Mouse (Mus musculus): ENCODE data around the gene Gm20517. TPM values are rescaled to one million over a fixed set of nuclear protein-coding genes. Genes with fewer than 3 reads are reported as not detected.
A peak's percentile ranks its signal among the peaks of the same experiment; 100 is the strongest.
"Not testable (repeated sequence)": the region's sequence is repeated elsewhere in the genome, so short reads cannot be mapped to it uniquely, and the experiment has no call there.

Gene Gm20517
- polyA plus RNA-seq, 1 experiment from 2014 or later, result 2.4 TPM

- Histone ChIP-seq H3K4me1 (peaks cover 40% of the 10 kb centered on the region), H3K9me3 (no peaks in the 10 kb centered on the region), H3K4me3 (no peak overlapping the region), H3K36me3 (peaks cover 62% of the 10 kb centered on the region), H3K27ac (peak overlapping the region; percentile 97), H3K4me2 (peak overlapping the region; percentile 14; the same call in 1 of the 2 replicates), H3K9ac (no peak overlapping the region), H3K27me3 (no peaks in the 10 kb centered on the region)
- WGBS, result 30% methylated on average over 10 of the region's 10 CpGs
- no peak for ATAC-seq (ENCODE audit: insufficient number of reproducible peaks, low FRiP score, low TSS enrichment, low read depth)
Measured at GRCm38 (mm10) chr17:47597838-47598579, 13.4 kb upstream of the Gm20517 start.

- Histone ChIP-seq H3K27ac (peak overlapping the region; percentile 97; the same call in 1 of the 2 replicates), H3K4me1 (peaks cover 39% of the 10 kb centered on the region), H3K36me3 (peaks cover 66% of the 10 kb centered on the region)
- H3K27me3 ChIP-seq; H3K4me2 ChIP-seq; ATAC-seq (ENCODE audit: insufficient number of reproducible peaks, low FRiP score, low TSS enrichment, low read depth); H3K4me3 ChIP-seq; H3K9ac ChIP-seq; H3K9me3 ChIP-seq: not testable (repeated sequence)
- 83% methylated on average over 10 of the region's 10 CpGs for WGBS
Measured at GRCm38 (mm10) chr17:47598580-47599304, 12.6 kb upstream of the Gm20517 start.

DNA sequence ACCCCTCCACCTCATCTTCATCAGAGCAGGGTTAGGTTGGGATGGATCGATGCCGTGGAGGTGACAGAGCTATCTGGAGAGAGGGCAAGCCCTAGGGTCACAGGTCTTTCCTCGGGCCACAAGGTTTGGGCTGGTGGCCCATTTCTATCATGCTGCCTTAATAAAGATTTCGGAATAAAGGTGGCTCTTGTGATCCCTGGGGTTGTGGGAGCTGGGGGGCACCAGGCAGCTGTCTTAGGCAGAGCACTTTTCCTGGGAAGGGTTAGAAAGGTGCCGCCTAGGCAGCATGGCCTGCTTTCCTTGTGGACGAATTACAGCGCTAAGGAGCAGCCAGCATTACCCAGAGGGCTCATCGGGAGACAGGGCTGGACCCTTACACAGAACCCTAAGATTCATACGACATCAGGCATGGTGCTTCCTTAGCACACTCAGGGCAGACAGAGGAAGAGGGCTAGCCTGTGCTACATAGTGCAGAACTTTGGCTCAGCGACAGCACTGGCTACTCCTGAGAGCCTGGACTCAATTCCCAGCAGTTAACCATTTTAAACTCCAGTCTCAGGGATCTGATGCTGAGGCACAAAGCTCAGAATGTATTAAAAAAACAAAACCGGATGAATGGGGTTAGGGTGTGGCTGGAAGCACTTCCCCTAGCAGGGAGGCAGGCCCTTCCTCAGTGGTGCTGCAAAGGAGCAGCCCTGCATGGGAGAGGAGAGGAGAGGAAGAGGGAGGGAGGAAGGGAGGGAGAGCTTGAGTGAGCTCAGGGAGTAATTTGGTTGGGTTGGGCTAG is 11.7 kb upstream of the Gm20517 start:
- peak overlapping the region; percentile 69 for H3K27ac ChIP-seq
- H3K9me3 ChIP-seq, result no peaks in the 10 kb centered on the region
- ATAC-seq (ENCODE audit: insufficient number of reproducible peaks, low FRiP score, low TSS enrichment, low read depth), result no peak
- H3K4me3 ChIP-seq, result no peak overlapping the region
- no peaks in the 10 kb centered on the region for H3K27me3 ChIP-seq
- H3K4me1 ChIP-seq, result peaks cover 39% of the 10 kb centered on the region
- WGBS, result 74% methylated on average over 11 of the region's 11 CpGs
- H3K36me3 ChIP-seq, result peaks cover 75% of the 10 kb centered on the region
- H3K9ac ChIP-seq, result no peak overlapping the region
- H3K4me2 ChIP-seq, result no peak overlapping the region

- H3K4me1 ChIP-seq, result peaks cover 30% of the 10 kb centered on the region
- H3K9ac ChIP-seq, result no peak overlapping the region
- WGBS, result 87% methylated on average over 13 of the region's 13 CpGs
- no peak overlapping the region for H3K4me2 ChIP-seq
- no peak for ATAC-seq (ENCODE audit: insufficient number of reproducible peaks, low FRiP score, low TSS enrichment, low read depth)
- no peak overlapping the region for H3K4me3 ChIP-seq
- H3K27ac ChIP-seq, result peak overlapping the region; percentile 69
- no peaks in the 10 kb centered on the region for H3K9me3 ChIP-seq
- peaks cover 86% of the 10 kb centered on the region for H3K36me3 ChIP-seq
- H3K27me3 ChIP-seq, result no peaks in the 10 kb centered on the region
Measured at GRCm38 (mm10) chr17:47600601-47601388, 10.6 kb upstream of the Gm20517 start.

GRCm38 (mm10) chr17:47601389-47601755 is 10.0 kb upstream of the Gm20517 start:
- Histone ChIP-seq H3K9me3 (no peaks in the 10 kb centered on the region), H3K9ac (no peak overlapping the region), H3K4me2 (no peak overlapping the region), H3K27me3 (no peaks in the 10 kb centered on the region), H3K4me1 (peaks cover 24% of the 10 kb centered on the region), H3K4me3 (no peak overlapping the region), H3K36me3 (peaks cover 91% of the 10 kb centered on the region), H3K27ac (0 out of 2 replicates have a peak overlapping the region, but pooled peaks have one; percentile 69)
- ATAC-seq (ENCODE audit: insufficient number of reproducible peaks, low FRiP score, low TSS enrichment, low read depth), result no peak
- WGBS, result 89% methylated on average over 10 of the region's 10 CpGs

DNA sequence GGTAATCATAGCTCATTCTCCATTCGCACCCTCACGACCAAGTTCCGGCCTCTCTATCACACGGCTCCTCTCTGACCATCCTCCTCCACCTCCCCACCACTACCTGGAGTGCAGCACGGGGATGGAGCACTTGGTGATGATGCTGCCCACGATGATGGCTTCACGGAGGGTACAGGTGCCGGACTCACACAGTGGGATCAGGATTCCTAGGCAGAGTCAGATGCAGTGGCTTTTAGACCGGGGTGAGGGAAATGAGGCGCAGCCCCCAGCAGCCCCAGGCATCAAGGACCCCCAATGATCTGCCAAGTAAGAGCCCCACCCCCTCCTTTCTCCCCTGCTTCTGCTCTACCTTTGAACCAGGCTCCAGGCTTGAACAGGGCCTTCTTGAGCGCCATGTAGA is 9.1 kb upstream of the Gm20517 start:
- Histone ChIP-seq H3K9ac (no peak overlapping the region), H3K4me1 (peaks cover 15% of the 10 kb centered on the region), H3K36me3 (peaks cover 93% of the 10 kb centered on the region), H3K9me3 (no peaks in the 10 kb centered on the region), H3K4me2 (no peak overlapping the region), H3K27me3 (no peaks in the 10 kb centered on the region), H3K27ac (no peak overlapping the region), H3K4me3 (no peak overlapping the region)
- ATAC-seq (ENCODE audit: insufficient number of reproducible peaks, low FRiP score, low TSS enrichment, low read depth), result no peak
- 85% methylated on average over 11 of the region's 11 CpGs for WGBS

- no peak overlapping the region for H3K27ac ChIP-seq
- H3K4me2 ChIP-seq, result no peak overlapping the region
- H3K9me3 ChIP-seq, result no peaks in the 10 kb centered on the region
- no peak for ATAC-seq (ENCODE audit: insufficient number of reproducible peaks, low FRiP score, low TSS enrichment, low read depth)
- peaks cover 12% of the 10 kb centered on the region for H3K4me1 ChIP-seq
- WGBS, result 75% methylated on average over 5 of the region's 5 CpGs
- H3K9ac ChIP-seq, result no peak overlapping the region
- no peaks in the 10 kb centered on the region for H3K27me3 ChIP-seq
- H3K4me3 ChIP-seq, result no peak overlapping the region
- H3K36me3 ChIP-seq, result peaks cover 67% of the 10 kb centered on the region
Measured at GRCm38 (mm10) chr17:47606220-47606619, 5.2 kb upstream of the Gm20517 start.

GRCm38 (mm10) chr17:47609182-47609581 is 2.2 kb upstream of the Gm20517 start:
- no peaks in the 10 kb centered on the region for H3K27me3 ChIP-seq
- H3K27ac ChIP-seq, result no peak overlapping the region
- H3K4me1 ChIP-seq, result peaks cover 24% of the 10 kb centered on the region
- no peak overlapping the region for H3K4me2 ChIP-seq
- no peak overlapping the region for H3K4me3 ChIP-seq
- 88% methylated on average over 4 of the region's 4 CpGs for WGBS
- peaks cover 52% of the 10 kb centered on the region for H3K36me3 ChIP-seq
- no peak for ATAC-seq (ENCODE audit: insufficient number of reproducible peaks, low FRiP score, low TSS enrichment, low read depth)
- no peak overlapping the region for H3K9ac ChIP-seq
- H3K9me3 ChIP-seq, result no peaks in the 10 kb centered on the region

GRCm38 (mm10) chr17:47611661-47611982 is 233 bp downstream of the Gm20517 start:
- ATAC-seq (ENCODE audit: insufficient number of reproducible peaks, low FRiP score, low TSS enrichment, low read depth), result 0 out of 2 replicates have a peak, but pooled peaks have one; percentile 0
- Histone ChIP-seq H3K4me3 (peak overlapping the region; percentile 82), H3K9ac (peak overlapping the region; percentile 65), H3K27ac (peak overlapping the region; percentile 81), H3K4me1 (peaks cover 24% of the 10 kb centered on the region), H3K27me3 (no peaks in the 10 kb centered on the region), H3K36me3 (peaks cover 48% of the 10 kb centered on the region), H3K4me2 (peak overlapping the region; percentile 77), H3K9me3 (no peaks in the 10 kb centered on the region)
- under 1% methylated on average over 13 of the region's 13 CpGs for WGBS

DNA sequence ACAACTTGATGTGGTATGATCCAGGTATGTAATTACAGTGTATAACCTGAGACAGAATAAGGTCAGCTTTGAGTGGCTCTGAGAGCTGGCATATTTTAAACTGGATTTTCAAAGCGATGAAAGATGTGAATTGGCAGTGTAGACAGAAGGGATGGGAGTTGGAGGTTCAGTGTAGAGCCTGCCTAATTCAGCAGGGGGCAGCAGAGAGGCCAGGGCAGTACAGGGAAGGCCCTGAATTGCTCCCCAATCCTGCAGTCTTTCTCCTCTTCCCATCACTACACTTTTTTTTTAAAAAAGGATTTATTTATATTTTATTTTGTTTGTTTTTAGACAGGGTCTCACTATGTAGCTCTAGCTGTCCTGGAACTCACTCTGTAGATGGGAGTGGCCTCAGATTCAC is 2.6 kb downstream of the Gm20517 start:
- peaks cover 24% of the 10 kb centered on the region for H3K4me1 ChIP-seq
- H3K4me3 ChIP-seq, result no peak overlapping the region
- H3K36me3 ChIP-seq, result peaks cover 49% of the 10 kb centered on the region
- no peaks in the 10 kb centered on the region for H3K9me3 ChIP-seq
- no peak for ATAC-seq (ENCODE audit: insufficient number of reproducible peaks, low FRiP score, low TSS enrichment, low read depth)
- H3K9ac ChIP-seq, result no peak overlapping the region
- no peak overlapping the region for H3K4me2 ChIP-seq
- H3K27ac ChIP-seq, result no peak overlapping the region
- H3K27me3 ChIP-seq, result no peaks in the 10 kb centered on the region
- 86% methylated on average over 1 of the region's 1 CpGs for WGBS

- WGBS, result 92% methylated on average over 8 of the region's 8 CpGs
Measured at GRCm38 (mm10) chr17:47616119-47616518, 4.7 kb downstream of the Gm20517 start.

More at GRCm38 (mm10) chr17:47616119-47616518, 4.7 kb downstream of the Gm20517 start:
- no peaks in the 10 kb centered on the region for H3K9me3 ChIP-seq
- no peak overlapping the region for H3K9ac ChIP-seq
- H3K27me3 ChIP-seq, result no peaks in the 10 kb centered on the region
- ATAC-seq (ENCODE audit: insufficient number of reproducible peaks, low FRiP score, low TSS enrichment, low read depth), result no peak
- H3K4me1 ChIP-seq, result peaks cover 12% of the 10 kb centered on the region
- H3K4me2 ChIP-seq, result no peak overlapping the region
- H3K4me3 ChIP-seq, result no peak overlapping the region
- H3K27ac ChIP-seq, result no peak overlapping the region
- peaks cover 61% of the 10 kb centered on the region for H3K36me3 ChIP-seq
